Mouse (Mus musculus) neutrophil, adult 65 days (primary cell): ENCODE data around the gene Defb11. TPM values are rescaled to one million over a fixed set of nuclear protein-coding genes. Genes with fewer than 3 reads are reported as not detected.

Experiments used
- total RNA-seq: library from RNA; stranded (reverse); gene quantifications from 2 replicates; pipeline ENCODE4 v1.2.4, GENCODE M21; 2023

Gene Defb11
- not detected in 2 replicates for total RNA-seq

DNA sequence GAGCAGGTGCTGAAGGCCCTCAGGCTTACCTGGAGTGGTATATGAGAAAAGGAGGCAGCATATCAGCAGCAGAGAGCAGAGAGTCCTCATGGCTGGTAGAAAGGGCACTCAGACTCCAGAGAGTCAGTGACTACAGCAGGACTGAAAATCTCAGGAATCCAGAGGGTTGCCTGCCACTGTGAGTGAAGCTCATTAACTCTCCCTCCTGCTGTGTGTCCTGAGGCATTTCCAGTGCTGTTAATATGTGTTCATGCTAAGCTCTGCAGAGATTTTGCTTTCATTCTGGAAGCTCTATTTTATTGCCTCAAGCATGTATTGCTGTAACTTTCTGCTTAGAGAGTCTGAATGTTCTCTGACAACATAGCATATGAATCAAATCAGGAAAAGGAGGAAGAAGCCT, at the start of gene Defb11:
Gene Defb11, minus strand, starts transcription at position 123 of the 400 bp plus-strand sequence.

DNA sequence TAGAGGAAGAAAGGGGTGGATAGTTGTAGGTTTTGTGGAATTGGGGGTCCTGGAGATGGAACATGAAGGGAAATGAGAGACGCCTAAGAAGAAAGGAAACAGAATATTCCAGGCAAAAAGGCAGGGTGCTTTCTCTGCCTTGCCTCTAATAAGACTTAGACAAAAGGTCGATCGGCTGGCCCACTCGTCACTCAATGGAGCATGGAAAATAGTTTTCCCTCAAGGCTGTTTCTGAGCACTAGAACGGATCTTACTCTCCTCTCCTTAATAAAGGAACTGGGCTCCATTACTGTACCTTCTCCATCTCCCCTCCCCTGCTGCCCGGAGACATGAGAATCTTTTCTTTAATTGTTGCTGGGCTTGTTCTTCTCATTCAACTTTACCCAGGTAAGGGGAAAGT, 40.2 kb upstream of the Defb11 start, which contains the start of gene Defb13:
Gene Defb13, plus strand, starts transcription at position 301 of the 400 bp plus-strand sequence.

DNA sequence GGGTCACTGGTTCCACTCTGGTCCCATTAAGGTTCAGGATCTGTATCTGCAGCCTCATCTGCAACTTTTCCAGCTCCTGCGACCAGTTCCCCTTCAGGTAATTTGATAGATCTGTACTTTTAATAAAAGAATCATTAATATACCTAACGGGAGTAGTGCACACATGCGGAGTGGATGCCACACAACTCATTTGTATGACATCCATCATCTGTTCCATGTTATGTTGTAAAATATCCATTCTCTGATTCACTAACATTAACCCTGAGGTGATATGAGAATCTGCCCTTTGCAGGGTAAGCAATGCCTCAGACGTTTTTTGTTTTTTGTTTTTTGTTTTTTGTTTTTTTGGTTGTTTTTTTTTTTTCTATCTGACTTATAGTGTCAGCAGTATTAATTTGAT, 31.8 kb upstream of the Defb11 start, which contains the start of gene Defb35:
Gene Defb35, plus strand, starts transcription at position 301 of the 400 bp plus-strand sequence.

GRCm38 (mm10) chr8:21932610-21933009, 26.4 kb upstream of the Defb11 start, which contains the start of gene Defb15:
TSS of gene Defb15 (minus strand) at chr8:21932710.

DNA sequence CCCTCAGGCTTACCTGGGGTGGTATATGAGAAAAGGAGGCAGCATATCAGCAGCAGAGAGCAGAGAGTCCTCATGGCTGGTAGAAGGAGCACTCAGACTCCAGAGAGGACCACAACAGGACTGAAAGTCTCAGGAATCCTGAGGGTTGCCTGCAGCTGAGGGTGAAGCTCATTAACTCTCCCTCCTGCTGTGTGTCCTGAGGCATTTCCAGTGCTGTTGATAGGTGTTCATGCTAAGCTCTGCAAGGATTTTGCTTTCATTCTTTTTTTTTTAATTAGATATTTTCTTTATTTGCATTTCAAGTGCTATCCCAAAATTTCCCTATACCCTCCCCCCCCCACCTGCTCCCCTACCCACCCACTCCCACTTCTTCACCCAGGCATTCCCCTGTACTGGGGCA, 20.9 kb downstream of the Defb11 start, which contains the start of gene Defb9:
Gene Defb9, minus strand, starts transcription at position 101 of the 400 bp plus-strand sequence.

DNA sequence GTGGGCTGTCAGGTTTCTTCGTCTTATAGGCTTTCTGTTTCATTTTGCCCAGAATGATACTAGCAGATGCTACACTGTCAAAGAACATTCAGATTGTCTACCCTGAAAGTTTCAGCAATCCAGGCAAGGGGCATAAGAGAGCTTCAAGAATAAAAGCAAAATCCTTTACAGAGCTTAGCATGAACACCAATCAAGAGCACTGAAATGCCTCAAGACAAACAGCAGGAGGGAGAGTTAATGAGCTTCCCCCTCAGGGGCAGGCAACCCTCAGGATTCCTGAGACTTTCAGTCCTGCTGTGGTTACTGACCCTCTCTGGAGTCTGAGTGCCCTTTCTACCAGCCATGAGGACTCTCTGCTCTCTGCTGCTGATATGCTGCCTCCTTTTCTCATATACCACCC, 47.6 kb downstream of the Defb11 start, which contains the start of gene Defb10:
Gene Defb10, plus strand, starts transcription at position 316 of the 400 bp plus-strand sequence.

Other genes starting within 250 kb of the Defb11 start
- not detected in 2 replicates for gene Defa34, start 240.6 kb downstream of the Defb11 start, total RNA-seq
- gene AY761184, start 202.8 kb downstream of the Defb11 start, total RNA-seq, result not detected in 2 replicates
- not detected in 2 replicates for gene Defa24, start 171.9 kb downstream of the Defb11 start, total RNA-seq
- gene Defb50, start 82.9 kb downstream of the Defb11 start, total RNA-seq, result not detected in 2 replicates
- gene Defb2, start 66.5 kb downstream of the Defb11 start, total RNA-seq, result not detected in 2 replicates
- not detected in 2 replicates for gene Defb10, start 47.5 kb downstream of the Defb11 start, total RNA-seq
- not detected in 2 replicates for gene Defb9, start 21.0 kb downstream of the Defb11 start, total RNA-seq
- gene Defb15, start 26.3 kb upstream of the Defb11 start, total RNA-seq, result not detected in 2 replicates
- not detected in 2 replicates for gene Defb35, start 31.9 kb upstream of the Defb11 start, total RNA-seq
- not detected in 2 replicates for gene Defb13, start 40.4 kb upstream of the Defb11 start, total RNA-seq
- not detected in 2 replicates for gene Fam90a1a, start 52.3 kb upstream of the Defb11 start, total RNA-seq
- not detected in 2 replicates for gene Ccdc70, start 63.4 kb upstream of the Defb11 start, total RNA-seq
- gene Atp7b, start 153.9 kb upstream of the Defb11 start, total RNA-seq, result 0.16 and 0.70 TPM in 2 replicates
- 12.5 and 13.5 TPM in 2 replicates for gene Alg11, start 154.3 kb upstream of the Defb11 start, total RNA-seq
- gene Nek5, start 218.6 kb upstream of the Defb11 start, total RNA-seq, result not detected in 2 replicates